Mouse (Mus musculus) c-Kit-positive CD71-negative TER-119-negative erythroid progenitor cells, embryonic 14.5 days (primary cell): ENCODE measurements around the gene Flnc.

Experiments used
- DNase-seq: peaks from one replicate; pipeline ENCODE4 v3.0.0-alpha.2; 2013; ENCODE audit warnings: low read depth

The Flnc gene

GRCm38 (mm10) chr6:29484716-29485559 is 51.9 kb downstream of the Flnc start:
- peak; percentile 69 for DNase-seq

DNA sequence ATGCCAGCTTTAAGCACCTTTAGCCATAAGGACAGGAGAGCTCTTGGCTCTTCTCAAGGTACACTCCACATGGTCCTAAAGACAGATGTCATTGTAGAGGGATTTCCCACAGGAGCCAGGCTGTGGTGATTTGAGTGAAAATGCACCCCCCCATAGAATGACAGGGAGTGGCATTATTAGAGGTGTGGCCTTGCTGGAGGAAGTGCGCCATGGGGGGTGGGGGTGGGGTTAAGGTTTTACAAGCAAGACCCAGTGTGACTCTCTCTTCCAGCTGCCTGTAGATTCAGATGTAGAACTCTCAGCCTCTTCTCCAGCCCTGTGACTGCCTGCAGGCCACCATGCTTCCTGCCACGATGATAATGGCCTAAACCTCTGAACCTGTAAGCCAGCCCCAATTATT is 52.9 kb downstream of the Flnc start:
- no peak for DNase-seq

DNA sequence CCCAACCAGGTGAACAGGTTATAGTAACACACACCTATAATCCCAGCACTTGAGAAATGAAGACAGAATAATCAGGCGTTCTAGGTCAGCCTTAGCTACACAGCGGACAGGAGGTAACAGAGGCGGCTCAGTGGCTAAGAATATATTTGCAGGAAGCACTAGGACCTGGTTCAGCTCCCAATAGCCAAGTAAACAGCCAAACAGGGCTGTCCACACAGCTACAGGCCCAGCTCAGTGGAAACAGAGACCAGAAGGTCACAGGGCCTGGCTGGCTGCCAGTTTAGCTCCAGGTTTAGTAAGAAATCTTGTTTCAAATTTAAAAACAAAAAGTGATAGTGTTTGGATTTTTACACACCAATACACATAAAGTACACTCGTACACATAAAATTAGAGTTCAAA is 61.0 kb downstream of the Flnc start:
- DNase-seq: no peak

DNA sequence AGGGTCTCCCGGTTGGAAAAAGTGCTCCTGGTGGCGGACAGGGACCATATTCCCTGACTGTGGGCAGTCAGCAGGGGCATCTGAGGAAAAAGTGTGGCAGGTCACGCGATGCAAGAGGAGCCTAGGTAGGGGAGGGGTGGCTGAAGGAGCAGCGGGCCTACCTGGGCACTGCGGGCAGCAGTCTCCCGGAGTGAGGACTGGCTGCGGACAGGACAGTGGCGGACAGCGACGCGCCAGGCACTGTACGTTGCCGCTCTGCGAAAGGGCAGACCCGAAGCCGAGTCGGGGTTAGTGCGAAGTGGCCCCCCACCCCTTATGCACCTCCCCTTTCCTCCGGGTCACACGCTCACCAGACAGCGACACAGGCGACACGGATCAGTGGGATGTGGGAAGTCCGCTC is 63.2 kb downstream of the Flnc start:
- DNase-seq: no peak

DNA sequence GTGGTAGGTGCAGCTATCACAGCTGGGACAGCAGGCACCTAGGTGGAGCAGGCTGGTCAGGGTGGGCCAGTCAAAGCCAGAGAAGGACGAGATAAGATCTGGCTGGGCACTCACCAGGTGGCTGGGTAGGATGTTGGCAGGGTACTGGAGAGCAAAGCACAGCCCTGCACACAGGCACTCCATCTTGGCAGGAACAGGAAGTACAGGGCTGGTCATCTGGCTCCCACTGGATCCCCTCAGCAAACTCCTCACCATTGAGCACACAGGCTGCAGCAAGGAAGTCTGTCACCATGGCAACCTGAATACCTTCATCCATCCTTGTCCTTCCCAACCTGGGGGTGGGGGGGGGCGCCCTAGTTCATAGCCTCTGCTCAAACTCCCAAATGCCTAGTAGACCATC is 64.7 kb downstream of the Flnc start:
- no peak for DNase-seq

DNA sequence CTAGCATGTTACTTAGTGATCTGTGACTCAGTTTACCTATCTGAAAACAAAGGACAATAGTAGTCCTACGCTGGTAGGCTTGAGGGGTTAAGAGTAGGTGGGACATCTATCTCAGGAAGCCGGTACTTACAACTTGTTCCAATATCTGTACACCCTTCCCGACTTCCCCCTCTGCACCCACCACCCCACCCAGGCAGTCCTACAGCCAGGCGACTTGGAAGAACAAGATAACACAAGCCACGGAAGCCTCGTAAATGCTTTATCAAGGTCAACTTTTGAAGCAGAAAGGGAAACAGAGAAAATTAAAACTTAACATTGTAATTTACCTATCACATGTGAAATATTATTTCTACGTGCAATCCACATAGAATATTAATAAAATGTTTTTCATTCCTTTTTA is 67.1 kb downstream of the Flnc start:
- DNase-seq: no peak

DNA sequence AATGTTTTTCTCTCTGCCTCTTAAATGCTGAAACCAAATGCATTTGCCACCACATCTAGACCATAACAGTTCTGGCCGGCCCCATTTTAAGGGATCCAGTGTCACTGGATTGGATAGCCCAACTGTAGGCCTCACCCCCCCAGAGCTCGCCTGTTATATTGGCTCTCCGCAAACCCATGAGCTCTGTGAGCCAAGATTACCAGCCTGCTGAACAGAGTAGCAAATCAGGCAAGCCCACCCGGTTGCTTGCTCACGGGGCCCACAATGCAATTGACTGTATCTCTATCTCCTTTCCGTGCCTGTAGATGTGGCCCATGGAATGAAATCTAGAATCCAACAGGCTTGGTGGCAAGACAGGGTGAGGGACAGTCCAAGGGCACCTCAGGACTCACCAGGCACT is 67.8 kb downstream of the Flnc start:
- no peak for DNase-seq

GRCm38 (mm10) chr6:29501599-29501998 is 68.5 kb downstream of the Flnc start:
- no peak for DNase-seq

GRCm38 (mm10) chr6:29505493-29505892 is 72.4 kb downstream of the Flnc start:
- no peak for DNase-seq

DNA sequence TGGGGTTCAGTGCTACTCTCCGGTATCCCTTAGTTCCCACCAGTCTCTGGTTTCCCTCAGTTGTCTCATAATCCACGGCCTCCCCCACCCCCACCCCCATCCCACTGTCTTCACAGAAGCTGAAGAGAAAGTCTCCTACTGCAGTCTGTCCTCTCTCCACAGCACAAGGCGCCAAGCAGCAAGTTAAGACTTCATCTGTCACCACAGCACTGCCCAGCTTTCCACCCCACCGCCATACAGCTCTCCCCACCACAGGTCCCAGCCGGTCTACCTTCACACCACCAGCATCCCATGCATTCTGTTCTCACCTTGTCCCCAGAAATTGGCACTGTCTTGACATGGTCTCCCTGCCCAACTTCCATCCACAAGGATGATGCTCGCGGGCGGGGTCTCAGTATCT is 73.8 kb downstream of the Flnc start:
- no peak for DNase-seq

- DNase-seq: no peak
Observed at GRCm38 (mm10) chr6:29507447-29508309, 74.6 kb downstream of the Flnc start, which contains the start of gene Kcp. Gene Kcp, minus strand, starts transcription at chr6:29507952.

- no peak for DNase-seq
Observed at GRCm38 (mm10) chr6:29509086-29509485, 76.0 kb downstream of the Flnc start.
